Mouse (Mus musculus): ENCODE measurements around the gene Atp6v0b.

- TF ChIP-seq EP300 (IDR thresholded peaks at IDR 0.05; ENCODE audit: insufficient read depth, low read depth, low read length): no peak
- no peak for TF ChIP-seq CTCF (IDR thresholded peaks at IDR 0.05; ENCODE audit: low read depth, low read length)
- no peak for TF ChIP-seq POLR2A (IDR thresholded peaks at IDR 0.05; ENCODE audit: insufficient read depth, low read length)
Observed at GRCm38 (mm10) chr4:117834457-117834844, 52.7 kb downstream of the Atp6v0b start, which contains the start of gene Slc6a9.
